Mouse (Mus musculus): ENCODE measurements around the gene Grcc10. TPM values are rescaled to one million over a fixed set of nuclear protein-coding genes. Genes with fewer than 3 reads are reported as not detected.

Grcc10 gene
- polyA plus RNA-seq (2012; rRNA removed) = 383 and 432 TPM in 2 replicates

DNA sequence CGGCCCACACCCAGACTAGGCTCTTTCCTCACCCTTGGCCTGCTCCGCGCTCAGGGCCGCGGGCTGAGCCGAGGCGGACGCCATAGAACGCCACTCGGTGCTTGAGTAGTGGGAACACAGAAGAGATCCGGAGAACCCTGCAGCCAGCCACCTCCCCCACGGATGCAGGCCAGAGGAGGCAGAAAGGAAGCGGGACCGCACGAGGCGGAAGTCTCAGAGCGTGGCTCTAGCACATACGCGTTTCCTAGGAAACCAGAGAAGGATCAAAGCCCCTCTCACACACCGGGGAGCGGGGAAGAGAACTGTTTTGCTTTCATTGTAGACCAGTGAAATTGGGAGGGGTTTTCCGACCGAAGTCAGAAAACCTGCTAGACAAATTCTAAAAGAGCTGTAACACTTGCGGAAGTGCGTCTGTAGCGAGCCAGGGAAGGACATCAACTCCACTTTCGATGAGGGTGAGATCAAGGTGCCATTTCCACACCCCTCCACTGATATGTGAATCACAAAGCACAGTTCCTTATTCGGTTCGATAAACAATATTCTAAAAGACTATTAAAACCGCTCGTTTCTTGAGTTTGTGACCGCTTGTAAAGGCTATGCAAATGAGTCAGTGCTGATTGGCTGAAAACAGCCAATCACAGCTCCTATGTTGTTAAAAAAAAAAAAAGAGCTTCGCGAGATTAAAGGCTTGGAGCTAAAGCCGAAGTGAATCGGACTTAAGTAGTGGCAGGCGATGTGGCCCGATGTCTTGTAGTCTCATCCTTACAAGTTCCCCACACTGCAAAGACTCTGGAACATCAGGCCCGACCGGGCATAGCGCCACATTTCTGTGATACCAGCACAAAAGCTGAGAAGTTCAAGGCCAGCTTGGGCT is at the start of gene Grcc10:
Grcc10 (minus strand) TSS at position 487 of the 874 bp plus-strand sequence.

DNA sequence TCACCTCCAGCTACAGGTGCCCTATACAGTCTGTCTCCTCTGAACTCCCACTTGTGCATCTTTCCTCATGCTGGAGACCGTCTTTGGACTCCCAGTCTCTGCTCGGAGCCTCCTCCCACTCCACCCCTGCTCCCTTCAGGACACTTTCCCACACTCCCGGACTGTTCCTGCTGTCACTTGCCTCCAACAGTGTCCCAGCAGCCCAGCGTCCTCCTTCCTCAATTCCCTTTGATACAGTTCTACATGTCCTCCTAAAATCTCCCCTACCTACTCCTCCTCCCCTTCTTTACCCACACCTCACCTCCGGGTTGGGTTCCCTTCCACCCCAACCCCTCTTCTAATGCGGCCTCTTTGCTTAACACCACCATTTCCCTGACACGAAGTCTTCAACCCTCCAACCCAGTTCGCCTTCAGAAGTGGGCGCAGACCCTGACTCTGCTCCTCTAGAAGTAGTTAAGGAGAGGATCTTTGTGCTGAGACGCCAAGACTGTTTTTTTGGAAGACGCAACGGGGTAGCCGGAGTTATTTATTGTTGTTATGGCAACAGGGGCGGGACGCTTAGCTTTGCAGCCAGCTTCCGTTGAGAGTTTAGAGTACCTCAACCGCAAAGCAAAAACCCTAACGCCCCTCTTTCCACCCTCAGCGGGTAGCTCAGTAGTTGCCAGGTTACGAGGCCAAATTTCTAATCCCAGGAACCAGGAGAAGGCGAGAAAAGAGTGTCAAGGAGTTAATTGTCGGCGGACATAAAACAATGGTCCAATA is 38.2 kb upstream of the Grcc10 start, which contains the start of gene Lrrc23:
Lrrc23 (minus strand) TSS at position 506 of the 762 bp plus-strand sequence.

GRCm38 (mm10) chr6:124769101-124769765 is 28.1 kb upstream of the Grcc10 start, which contains the start of gene Eno2:
TSS of gene Eno2 (minus strand) at chr6:124769673.

DNA sequence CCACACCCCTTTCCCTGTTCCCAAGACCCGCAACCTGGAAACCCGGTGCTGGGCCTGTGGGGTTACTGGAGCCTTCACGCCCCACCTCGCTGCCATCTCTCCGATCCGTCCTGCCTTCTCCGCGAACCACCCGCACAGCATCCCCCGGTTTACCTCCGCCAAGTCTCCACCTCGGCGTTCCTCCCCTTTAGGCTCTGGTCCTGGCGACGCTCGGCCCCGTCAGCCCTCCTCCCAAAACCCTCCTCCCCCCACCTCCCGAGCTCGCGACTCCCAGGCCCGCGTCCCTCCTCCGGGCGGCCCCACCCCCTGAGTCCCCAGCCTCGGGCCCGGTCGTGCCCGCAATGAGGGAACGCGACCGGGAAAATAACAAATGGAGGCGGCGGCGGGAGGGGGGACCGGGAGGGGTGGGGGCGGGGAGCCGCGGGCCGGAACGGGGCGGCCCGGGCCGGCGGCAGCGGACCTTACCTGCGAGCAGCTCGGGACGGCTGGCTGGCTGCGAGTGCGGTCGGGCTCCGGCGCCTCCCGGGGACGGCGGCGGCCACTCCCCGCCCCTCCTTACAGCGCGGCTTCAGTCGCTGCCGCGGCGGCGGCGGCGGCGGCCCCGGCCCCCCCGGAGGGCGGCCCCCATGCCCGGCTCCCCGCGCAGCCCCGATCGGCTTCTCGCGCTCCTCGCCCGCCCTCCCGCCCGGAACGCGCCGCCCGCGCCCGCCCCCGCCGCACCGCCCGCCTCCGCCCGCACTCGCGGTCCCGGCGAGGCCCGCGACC is 14.8 kb upstream of the Grcc10 start, which contains the start of the genes Gm45234 and Atn1:
Gm45234 (minus strand) TSS at position 191 of the 765 bp plus-strand sequence.
Atn1 (minus strand) TSS at position 694 of the 765 bp plus-strand sequence.

GRCm38 (mm10) chr6:124738511-124739023 is 2.6 kb downstream of the Grcc10 start, which contains the start of gene Ptpn6:
TSS of gene Ptpn6 (minus strand) at chr6:124738714.

DNA sequence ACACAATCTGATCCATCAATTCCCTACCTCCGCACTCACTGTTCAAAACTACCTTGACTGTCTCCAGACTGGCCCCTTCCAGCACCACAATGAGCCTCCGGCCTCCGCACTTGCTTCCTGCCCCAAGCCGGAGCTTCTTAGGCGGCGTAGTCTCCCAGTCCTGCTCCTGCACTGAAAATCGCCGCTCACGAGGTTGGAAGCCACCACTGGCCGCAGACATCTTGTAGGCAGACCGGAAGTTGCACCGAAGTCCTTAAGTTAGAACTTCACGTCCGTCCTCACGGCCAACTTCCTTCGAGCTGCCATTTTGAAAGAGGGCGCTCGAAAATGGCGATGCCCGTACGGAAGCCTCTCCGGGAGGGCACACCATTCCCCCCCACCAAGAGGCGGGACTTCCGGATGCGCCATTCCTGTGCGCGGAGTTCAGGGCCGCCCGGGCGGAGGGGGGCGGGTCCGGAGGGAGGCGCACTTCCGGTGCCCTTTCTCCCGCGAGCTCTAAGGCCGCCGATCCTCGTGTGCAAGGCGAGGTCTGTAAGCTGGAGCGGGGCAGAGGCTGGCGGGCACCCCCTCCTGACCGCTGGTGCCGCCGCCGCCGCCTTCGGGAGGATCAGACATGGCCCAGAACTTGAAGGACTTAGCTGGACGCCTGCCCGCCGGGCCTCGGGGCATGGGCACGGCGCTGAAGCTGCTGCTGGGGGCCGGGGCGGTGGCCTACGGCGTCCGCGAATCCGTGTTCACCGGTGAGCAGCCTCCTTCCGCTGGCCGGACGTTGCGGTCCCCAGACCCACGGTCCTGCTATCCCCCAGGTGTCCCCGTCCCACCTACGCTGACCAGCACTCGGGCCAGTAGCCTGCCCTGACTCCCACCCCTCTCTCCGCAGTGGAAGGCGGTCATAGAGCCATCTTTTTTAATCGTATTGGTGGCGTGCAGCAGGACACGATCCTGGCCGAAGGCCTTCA is 29.1 kb downstream of the Grcc10 start, which contains the start of the genes Emg1 and Phb2:
Emg1 (minus strand) TSS at position 355 of the 959 bp plus-strand sequence.
Phb2 (plus strand) TSS at position 513 of the 959 bp plus-strand sequence.

Other genes starting within 250 kb of the Grcc10 start
- 0.32 and 0.35 TPM in 2 replicates for gene C1rl, start 248.3 kb downstream of the Grcc10 start, polyA plus RNA-seq (2012; rRNA removed)
- 0.12 and 0.24 TPM in 2 replicates for gene C1ra, start 229.0 kb downstream of the Grcc10 start, polyA plus RNA-seq (2012; rRNA removed)
- gene C1s1, start 199.0 kb downstream of the Grcc10 start, polyA plus RNA-seq (2012; rRNA removed) = 2.5 and 2.9 TPM in 2 replicates
- gene C1rb, start 171.1 kb downstream of the Grcc10 start, polyA plus RNA-seq (2012; rRNA removed) = not detected in 2 replicates
- 0.24 and 0.26 TPM in 2 replicates for gene C1s2, start 105.3 kb downstream of the Grcc10 start, polyA plus RNA-seq (2012; rRNA removed)
- 36.6 and 50.7 TPM in 2 replicates for gene Lpcat3, start 78.3 kb downstream of the Grcc10 start, polyA plus RNA-seq (2012; rRNA removed)
- gene Emg1, start 29.2 kb downstream of the Grcc10 start, polyA plus RNA-seq (2012; rRNA removed) = 177 and 187 TPM in 2 replicates
- gene Phb2, start 29.0 kb downstream of the Grcc10 start, polyA plus RNA-seq (2012; rRNA removed) = 185 and 198 TPM in 2 replicates
- gene Ptpn6, start 2.7 kb downstream of the Grcc10 start, polyA plus RNA-seq (2012; rRNA removed) = 5.3 and 7.8 TPM in 2 replicates
- gene Gm45234, start 14.6 kb upstream of the Grcc10 start, polyA plus RNA-seq (2012; rRNA removed) = 0.11 TPM in 1 of 2 replicates, not detected in the other
- gene Atn1, start 15.2 kb upstream of the Grcc10 start, polyA plus RNA-seq (2012; rRNA removed) = 40.9 and 65.1 TPM in 2 replicates
- 9.1 and 11.8 TPM in 2 replicates for gene Eno2, start 28.3 kb upstream of the Grcc10 start, polyA plus RNA-seq (2012; rRNA removed)
- gene Lrrc23, start 38.4 kb upstream of the Grcc10 start, polyA plus RNA-seq (2012; rRNA removed) = 4.2 and 11.4 TPM in 2 replicates
- gene Spsb2, start 67.3 kb upstream of the Grcc10 start, polyA plus RNA-seq (2012; rRNA removed) = 6.0 and 8.9 TPM in 2 replicates
- gene Tpi1, start 72.9 kb upstream of the Grcc10 start, polyA plus RNA-seq (2012; rRNA removed) = 559 and 705 TPM in 2 replicates
- 111 and 146 TPM in 2 replicates for gene Usp5, start 88.1 kb upstream of the Grcc10 start, polyA plus RNA-seq (2012; rRNA removed)
- 157 and 168 TPM in 2 replicates for gene Cdca3, start 88.2 kb upstream of the Grcc10 start, polyA plus RNA-seq (2012; rRNA removed)
- gene Gnb3, start 98.9 kb upstream of the Grcc10 start, polyA plus RNA-seq (2012; rRNA removed) = 2.2 and 3.0 TPM in 2 replicates
- gene P3h3, start 116.4 kb upstream of the Grcc10 start, polyA plus RNA-seq (2012; rRNA removed) = 103 and 125 TPM in 2 replicates
- gene Gpr162, start 122.6 kb upstream of the Grcc10 start, polyA plus RNA-seq (2012; rRNA removed) = 13.4 and 15.2 TPM in 2 replicates
- gene Cd4, start 146.8 kb upstream of the Grcc10 start, polyA plus RNA-seq (2012; rRNA removed) = 0.01 and 0.05 TPM in 2 replicates
- 2.3 and 3.2 TPM in 2 replicates for gene Lag3, start 170.3 kb upstream of the Grcc10 start, polyA plus RNA-seq (2012; rRNA removed)
- 1,105 and 3,481 TPM in 2 replicates for gene Ptms, start 178.7 kb upstream of the Grcc10 start, polyA plus RNA-seq (2012; rRNA removed)
- 358 and 360 TPM in 2 replicates for gene Mlf2, start 190.0 kb upstream of the Grcc10 start, polyA plus RNA-seq (2012; rRNA removed)
- 122 and 143 TPM in 2 replicates for gene Cops7a, start 224.2 kb upstream of the Grcc10 start, polyA plus RNA-seq (2012; rRNA removed)

Measured in central nervous system, embryonic 11.5 days (tissue).